Mouse (Mus musculus) heart, postnatal 4 days (tissue): ENCODE results near the gene Bcl2l2. TPM values are rescaled to one million over a fixed set of nuclear protein-coding genes. Genes with fewer than 3 reads are reported as not detected.

Experiments
- DNase-seq: peaks from one replicate; pipeline ENCODE4 v3.0.0; 2021
- total RNA-seq, 2 experiments: library from RNA; stranded (reverse); gene quantifications; 2 replicates each; pipeline ENCODE4 v1.2.3; 2021

Bcl2l2 gene
- total RNA-seq, 2 experiments from 2014 or later, result 37.5 to 39.2 TPM

GRCm38 (mm10) chr14:54893651-54894181, 10.5 kb downstream of the Bcl2l2 start:
- DNase-seq, result peak; percentile 98

DNA sequence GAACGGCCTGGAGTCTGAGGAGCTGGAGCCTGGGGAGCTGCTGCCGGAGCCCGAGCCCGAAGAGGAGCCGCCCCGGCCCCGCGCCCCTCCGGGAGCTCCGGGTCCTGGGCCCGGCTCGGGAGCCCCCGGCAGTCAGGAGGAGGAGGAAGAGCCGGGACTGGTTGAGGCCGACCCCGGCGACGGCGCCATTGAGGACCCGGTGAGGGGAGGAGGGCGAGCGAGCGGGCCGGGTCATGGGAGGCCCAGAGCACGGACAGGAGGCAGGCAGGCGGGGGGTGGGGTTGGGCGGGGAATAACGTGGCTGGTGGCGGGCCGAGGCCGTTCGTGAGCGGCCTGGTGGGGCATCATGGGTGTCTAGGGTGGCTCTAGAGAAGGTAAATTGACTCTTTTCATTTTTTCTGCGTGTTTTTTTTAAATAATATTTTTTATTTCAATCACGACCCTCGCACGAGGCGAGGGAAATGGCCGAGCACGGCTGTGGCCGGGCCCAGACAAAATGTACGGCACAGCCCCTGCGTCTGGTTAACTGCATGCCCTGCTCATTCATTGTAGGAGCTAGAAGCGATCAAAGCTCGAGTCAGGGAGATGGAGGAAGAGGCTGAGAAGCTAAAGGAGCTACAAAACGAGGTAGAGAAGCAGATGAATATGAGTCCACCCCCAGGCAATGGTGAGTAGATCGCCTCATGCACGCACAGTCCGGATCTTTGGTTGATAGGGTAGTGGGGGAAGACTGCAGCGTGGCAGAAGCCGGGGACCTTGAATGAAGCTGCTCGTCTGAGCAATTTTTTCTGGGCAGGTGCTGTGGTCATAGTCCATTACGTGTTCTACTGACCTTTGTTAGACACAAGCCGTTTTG, 11.3 kb downstream of the Bcl2l2 start:
- DNase-seq, result peak; percentile 73

GRCm38 (mm10) chr14:54897445-54897844, 14.3 kb downstream of the Bcl2l2 start:
- DNase-seq, result no peak

DNA sequence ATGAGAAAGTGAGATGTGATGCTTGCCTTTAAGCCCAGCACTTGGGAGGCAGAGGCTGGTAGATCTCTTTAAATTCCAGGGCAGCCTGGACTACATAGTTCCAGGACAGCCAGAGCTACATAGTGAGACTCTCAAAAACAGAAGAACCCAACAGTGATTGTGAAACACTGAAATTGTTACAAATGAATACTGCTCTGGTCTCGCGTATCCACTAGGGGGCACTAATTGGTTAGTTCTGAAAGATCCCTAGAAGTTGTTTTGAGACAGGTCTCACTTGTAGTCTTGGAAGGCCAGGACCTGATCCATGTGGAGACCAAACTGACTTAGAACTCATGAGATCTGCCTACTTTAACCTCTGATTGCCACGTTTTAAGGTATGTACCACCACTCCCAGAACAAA, 17.2 kb downstream of the Bcl2l2 start:
- peak; percentile 78 for DNase-seq

DNA sequence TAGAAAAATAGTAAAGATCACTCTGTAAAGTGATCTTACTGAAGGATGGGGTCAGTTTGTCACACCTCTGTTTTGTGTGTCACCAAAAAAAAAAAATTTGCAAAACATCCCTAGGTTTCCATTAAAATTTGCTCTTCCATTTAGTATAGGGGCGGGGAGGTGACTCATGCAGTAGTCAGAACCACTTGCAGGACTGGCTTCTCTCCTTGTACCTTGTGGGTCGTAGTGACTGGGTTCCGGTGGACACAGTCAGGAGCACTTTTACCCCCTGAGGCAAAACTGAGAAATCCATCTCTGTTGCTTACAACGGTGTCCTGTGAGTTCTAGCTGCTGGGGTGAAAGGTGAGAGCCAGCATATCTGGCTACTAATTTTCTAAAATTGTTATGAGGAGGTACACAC, 20.5 kb downstream of the Bcl2l2 start:
- DNase-seq, result no peak

DNA sequence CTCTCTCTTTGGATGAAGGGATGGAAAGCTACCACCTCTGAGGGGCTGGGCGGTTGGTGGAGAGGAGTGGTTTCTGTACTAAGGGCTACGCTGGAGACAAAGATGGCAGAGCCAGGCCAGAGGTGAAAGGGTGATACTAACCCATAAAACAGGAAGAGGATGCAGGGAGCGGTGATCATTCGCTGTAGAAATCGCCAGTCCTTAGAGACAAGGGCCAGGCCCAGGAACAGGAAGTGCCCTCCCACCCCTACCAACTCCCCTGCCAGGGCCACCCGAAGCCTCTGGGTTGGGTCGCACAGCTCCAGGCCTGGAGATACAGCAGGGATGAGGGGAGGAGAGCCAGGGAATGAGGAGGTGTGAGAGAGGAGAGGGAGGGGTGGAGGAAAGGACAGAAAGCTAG, 25.5 kb downstream of the Bcl2l2 start:
- no peak for DNase-seq

- no peak for DNase-seq
These were observed 29.1 kb downstream of the Bcl2l2 start for GRCm38 (mm10) chr14:54912109-54912850.

DNA sequence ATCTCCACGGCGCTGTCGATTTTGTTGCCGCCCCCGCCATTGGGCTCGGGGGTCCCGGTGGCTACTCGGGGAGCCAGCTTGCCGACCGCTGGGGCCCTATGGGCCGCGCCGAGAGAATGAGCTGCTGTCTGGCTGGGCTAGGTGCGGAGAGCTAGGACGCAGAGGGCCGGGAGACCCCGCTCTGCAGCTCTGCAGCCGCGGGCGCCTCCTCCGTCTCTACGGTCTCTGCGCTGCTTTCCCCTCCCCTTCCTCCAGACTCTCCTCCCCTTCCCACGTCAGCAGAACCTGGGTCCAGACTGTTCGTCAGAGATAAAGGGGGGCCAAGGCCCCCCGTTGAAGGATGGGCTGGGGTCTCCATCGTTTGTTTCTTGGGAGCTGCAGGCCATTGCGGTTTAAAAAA, 29.7 kb downstream of the Bcl2l2 start, which contains the start of gene Slc22a17:
Slc22a17 (minus strand) TSS at position 247 of the 400 bp plus-strand sequence.
- peak; percentile 68 for DNase-seq

GRCm38 (mm10) chr14:54913343-54913742, 30.2 kb downstream of the Bcl2l2 start:
- DNase-seq, result no peak

- no peak for DNase-seq
These were observed 37.0 kb downstream of the Bcl2l2 start for GRCm38 (mm10) chr14:54920076-54920685.

DNA sequence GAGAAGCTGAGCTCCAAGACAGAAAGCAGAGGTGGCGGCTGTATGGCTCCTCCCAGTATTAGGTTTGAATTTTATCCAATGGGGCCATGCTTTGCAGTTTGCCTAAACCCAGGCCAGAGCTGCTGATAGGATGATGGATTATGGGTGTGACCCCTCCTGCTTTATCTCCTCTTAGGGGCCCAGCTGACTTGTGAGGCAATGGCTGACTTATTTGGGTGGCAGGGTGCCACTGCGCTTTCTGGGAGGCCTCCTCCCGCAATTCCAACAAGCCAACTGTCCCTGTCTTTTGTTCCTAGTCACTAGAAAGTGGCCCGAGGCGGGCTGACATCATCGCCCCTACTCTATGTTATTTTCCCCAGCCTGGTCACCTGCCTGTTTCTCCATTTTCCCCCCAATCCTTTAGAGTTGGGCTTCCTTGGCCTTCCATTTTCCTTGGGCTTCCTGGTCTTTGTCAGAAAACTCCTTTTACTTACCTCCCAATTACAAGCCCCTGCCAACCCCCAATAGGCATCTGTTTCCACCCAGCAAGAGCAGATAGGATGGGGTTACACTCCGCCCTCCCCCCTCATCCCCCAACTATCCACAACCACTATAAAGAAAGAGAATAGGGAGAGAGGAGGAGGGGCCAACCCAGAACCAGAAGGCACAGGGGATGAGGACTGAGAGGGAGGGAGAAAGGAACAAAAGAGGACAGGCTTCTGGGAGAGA, 41.6 kb downstream of the Bcl2l2 start:
- DNase-seq, result peak; percentile 72

DNA sequence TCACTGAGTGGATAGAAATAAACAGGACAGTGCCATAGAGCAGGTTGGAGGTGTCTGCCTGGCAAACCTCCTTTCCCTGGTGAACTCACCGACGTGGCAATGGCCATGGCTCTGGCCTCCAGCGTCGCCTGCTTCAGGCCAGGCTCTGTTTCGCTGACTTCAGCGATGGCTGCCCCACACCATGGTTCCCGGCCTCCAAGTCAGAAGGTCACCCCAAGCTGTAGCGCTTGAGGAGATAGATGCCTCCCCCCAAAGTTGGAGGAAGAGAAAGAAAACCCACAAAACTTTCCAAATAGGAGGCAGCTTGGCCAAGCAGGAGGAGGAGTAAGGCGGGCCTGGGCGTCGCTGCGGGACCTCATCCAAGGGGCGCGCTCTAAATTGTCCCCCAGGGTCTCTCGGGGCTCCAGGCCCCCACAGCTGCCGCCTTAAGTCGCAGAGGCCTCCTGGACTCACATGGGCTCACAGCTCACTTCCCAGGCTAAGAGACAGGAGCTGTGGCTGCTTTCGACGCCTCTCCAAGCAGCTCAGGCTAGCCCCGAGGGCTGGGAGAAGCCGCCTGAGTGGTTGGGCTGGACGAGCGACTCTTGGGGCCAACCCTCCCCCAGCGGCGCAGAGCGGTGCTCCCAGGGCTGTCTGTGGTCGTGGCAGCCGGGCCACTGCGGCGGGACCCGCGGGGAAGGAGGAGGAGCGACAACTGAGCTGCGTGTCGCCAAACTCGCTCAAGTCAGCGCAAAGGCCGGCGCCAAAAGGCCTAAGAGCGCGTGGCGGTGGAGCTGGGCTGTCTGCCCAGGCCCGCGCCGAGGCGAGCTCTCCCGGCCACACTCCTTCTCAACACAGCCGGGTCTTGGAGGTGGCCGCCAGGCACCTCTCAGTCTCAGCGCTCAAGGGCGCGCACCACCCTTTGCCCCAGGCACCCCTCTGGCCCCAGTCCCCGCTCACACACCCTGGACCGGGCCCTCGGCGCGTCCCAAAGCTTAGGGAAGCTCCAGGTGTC, 42.5 kb downstream of the Bcl2l2 start, which contains the start of gene Efs:
Efs (minus strand) TSS at position 778 of the 994 bp plus-strand sequence.
- DNase-seq, result peak; percentile 77

DNA sequence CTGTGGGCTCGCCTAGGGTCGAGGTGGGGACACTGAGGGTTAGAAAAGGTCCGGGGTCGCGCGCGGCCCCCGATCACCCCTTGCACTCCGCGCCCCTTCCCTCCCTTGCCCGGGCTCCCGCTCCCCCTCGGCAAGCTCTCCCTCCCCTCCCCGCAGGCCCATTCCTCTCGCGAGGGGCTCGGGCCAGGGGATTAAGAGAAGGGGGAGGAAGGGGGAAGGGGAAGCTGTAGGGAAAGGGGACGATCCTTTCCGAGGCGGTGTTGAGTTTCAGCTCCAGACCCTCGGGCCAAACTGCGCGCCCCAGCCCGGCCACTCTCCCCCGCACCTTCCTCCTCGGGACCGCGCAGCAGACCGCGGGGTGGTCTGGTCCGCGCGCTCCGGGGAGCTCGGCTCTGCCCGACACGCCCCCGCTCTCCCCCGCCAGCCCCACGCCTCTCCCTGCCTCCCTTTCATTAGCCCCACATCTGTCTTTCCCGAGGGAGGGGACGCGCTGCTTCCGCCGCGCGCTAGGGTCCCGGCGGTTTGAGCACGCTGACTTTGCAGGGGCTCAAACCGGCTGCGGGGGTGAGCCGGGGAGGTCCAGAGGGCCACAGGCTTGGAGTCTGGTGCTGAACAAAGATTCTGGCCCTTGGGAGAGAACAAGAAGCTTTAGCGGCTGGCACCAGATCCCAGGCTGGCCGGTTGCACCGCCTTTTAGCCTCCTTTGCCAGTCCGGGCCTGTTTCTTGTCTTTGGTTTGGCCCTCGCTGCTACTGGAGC, 43.4 kb downstream of the Bcl2l2 start:
- DNase-seq, result peak; percentile 76

GRCm38 (mm10) chr14:54927296-54927695, 44.1 kb downstream of the Bcl2l2 start:
- no peak for DNase-seq

GRCm38 (mm10) chr14:54929801-54930200, 46.6 kb downstream of the Bcl2l2 start:
- DNase-seq, result no peak

GRCm38 (mm10) chr14:54930431-54930830, 47.3 kb downstream of the Bcl2l2 start:
- peak; percentile 59 for DNase-seq

- DNase-seq, result no peak
These were observed 49.5 kb downstream of the Bcl2l2 start, which contains the start of gene Il25 for GRCm38 (mm10) chr14:54932645-54933150. Il25 (plus strand) TSS chr14:54932695.

DNA sequence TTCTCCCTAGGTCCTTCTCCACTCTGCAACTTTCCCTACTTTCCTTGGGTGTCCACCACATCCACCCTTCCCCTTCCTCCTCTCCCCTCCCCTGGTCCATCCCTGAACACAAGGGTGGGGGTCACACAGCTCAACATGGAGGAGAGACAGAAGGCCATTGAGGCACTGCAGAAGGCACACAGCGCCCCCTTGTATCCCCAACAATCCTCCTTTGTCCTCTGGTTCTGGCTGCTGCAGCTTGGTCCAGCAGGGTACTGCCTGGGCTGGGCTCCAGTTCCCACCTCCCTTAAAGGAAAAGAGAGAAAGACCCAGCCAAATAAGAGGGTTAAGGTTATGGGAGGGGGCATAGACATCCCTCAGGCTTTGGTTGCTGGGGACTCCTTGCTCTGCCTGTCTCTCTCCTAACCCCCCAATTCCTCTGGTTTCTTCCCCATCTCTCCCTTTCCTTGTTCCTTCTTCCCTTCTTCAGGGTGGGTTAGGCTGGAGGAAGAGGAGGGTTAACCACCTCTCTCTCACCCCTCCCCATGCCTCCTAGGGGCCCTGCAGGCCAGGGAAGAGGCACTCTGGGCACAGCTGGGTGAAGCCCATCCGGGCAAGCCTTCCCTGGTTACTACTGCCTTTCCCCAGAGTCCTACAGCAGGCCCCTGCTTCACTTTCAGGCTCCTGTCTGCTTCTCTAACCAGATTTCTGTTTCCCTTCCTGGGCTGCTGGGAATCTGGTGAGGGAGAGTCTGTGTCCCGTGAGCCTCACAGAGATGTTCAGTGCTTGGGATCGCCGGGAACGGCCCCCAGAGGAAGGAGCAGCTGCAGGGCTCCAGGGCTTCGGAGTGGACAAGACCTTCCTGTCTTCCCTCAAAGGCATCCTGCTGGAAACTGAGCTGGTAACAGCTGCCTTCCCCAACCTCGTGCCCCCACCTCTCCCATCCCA, 53.0 kb downstream of the Bcl2l2 start, which contains the start of gene Cmtm5:
Cmtm5 (plus strand) TSS at position 358 of the 927 bp plus-strand sequence.
- peak; percentile 52 for DNase-seq

GRCm38 (mm10) chr14:54936831-54937160, 53.6 kb downstream of the Bcl2l2 start:
- no peak for DNase-seq
